Mouse (Mus musculus) thymus, adult 2 months (tissue): ENCODE data around the gene Lekr1. TPM values are rescaled to one million over a fixed set of nuclear protein-coding genes. Genes with fewer than 3 reads are reported as not detected.

Experiments
- DNase-seq: peaks from one replicate; pipeline ENCODE4 v3.0.0; 2021
- H3K27ac ChIP-seq: fragments of 200-500 bp; 2 replicates; pipeline ENCODE4 v1.5.1; 2012; ENCODE audit warnings: low read length, control low read depth; ENCODE audit not compliant: control insufficient read depth, insufficient read depth
- H3K27me3 ChIP-seq: fragments of 200-500 bp; 2 replicates; pipeline ENCODE4 v1.6.1; 2012; ENCODE audit warnings: mild to moderate bottlenecking, low read length, moderate library complexity, mixed read lengths; ENCODE audit not compliant: control insufficient read depth, insufficient read depth
- H3K36me3 ChIP-seq: fragments of 200-500 bp; 2 replicates; pipeline ENCODE4 v1.6.1; 2012; ENCODE audit warnings: mild to moderate bottlenecking, low read length, moderate library complexity; ENCODE audit not compliant: control insufficient read depth, insufficient read depth
- H3K4me1 ChIP-seq: fragments of 200-500 bp; replicated peaks from 2 replicates; pipeline ENCODE4 v1.6.1; 2012; ENCODE audit warnings: low read length; ENCODE audit not compliant: control insufficient read depth, insufficient read depth
- H3K4me3 ChIP-seq: fragments of 200-500 bp; 2 replicates; pipeline ENCODE4 v1.5.1; 2012; ENCODE audit warnings: mild to moderate bottlenecking, low read length, control low read depth, moderate library complexity; ENCODE audit not compliant: control insufficient read depth, insufficient read depth
- CTCF ChIP-seq: fragments of 200-500 bp; IDR thresholded peaks from 2 replicates; pipeline ENCODE4 v1.5.1; 2012; ENCODE audit warnings: mild to moderate bottlenecking, control low read depth, low read length, moderate library complexity, borderline replicate concordance; ENCODE audit not compliant: control insufficient read depth, poor library complexity, insufficient read depth; ENCODE audit errors: extremely low read depth
- POLR2A ChIP-seq: fragments of 200-500 bp; IDR thresholded peaks from 2 replicates; pipeline ENCODE4 v1.6.1; 2012; ENCODE audit warnings: mild to moderate bottlenecking, low read length, control low read depth, moderate library complexity; ENCODE audit not compliant: control insufficient read depth, poor library complexity, insufficient read depth; ENCODE audit errors: extremely low read depth
- WGBS: fragments of 180-500 bp; shearing (Covaris S2); methylation state at CpG from one replicate; pipeline ENCODE4 v1.1.7; 2018; 5-methylcytosine and 5-hydroxymethylcytosine counted together
- polyA plus RNA-seq: library from polyadenylated mRNA; depleted of rRNA; stranded (reverse); fragments of >200 nt; gene quantifications from 2 replicates; pipeline ENCODE4 v1.2.3, GENCODE M21; 2012

Lekr1 gene
- polyA plus RNA-seq, 1 experiment = 0.84 TPM

DNA sequence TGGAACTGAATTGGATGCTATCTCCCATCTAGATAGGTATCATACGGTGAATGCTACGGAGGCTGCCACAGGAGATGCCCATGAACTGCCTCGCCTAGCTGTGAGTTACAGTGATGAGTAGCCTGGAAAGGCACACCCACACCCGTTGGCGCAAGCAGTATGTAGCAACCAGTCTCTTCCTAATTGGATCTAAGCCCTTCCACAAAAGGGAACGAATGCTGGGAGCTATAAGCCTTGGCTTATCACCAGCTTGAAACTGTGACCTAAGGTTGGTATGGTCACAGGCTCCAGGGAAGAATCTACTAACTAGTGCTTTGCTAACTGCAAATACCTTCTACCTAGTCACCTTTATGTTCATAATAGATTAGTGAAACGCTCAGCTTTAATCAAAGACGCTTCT, 175.1 kb downstream of the Lekr1 start:
- no peak overlapping the region for H3K27ac ChIP-seq
- no peaks in the 10 kb centered on the region for H3K36me3 ChIP-seq
- H3K4me1 ChIP-seq = no peaks in the 10 kb centered on the region
- 94% methylated on average over 8 of the region's 8 CpGs for WGBS
- no peaks in the 10 kb centered on the region for H3K27me3 ChIP-seq
- DNase-seq = no peak
- TF ChIP-seq POLR2A = no peak
- TF ChIP-seq CTCF = no peak
- no peak overlapping the region for H3K4me3 ChIP-seq

DNA sequence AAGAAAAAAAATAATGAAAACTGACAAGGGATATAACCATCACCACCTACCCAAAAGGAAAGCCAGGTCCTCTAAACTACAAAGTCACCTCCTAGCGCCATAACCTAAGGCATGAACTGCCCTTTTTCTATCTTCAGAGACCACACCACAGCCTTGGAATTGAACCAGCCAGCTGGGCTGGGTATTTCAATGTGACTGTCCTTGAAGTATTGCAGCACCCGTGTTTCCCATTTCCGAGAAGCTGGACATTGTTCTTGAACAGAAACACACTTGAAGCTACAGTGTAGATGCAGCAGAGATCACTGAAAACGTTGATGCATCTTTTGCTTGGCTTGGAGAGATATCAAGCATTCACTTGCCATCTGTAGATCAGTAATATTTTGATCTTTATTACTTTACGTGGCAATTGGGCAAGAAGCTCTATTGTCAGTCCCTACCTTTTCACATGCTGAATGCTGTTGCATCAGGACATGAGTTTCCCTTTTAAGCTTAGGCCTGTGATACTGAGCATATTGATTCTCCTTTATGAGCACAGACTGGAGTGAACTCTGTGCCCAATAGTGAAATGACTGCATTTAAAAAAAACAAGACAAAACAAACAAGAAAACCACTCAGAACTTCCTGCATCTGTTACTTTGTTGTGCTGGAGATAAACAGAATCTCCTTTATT, 176.6 kb downstream of the Lekr1 start:
- no peak for DNase-seq
- TF ChIP-seq CTCF = no peak
- no peak for TF ChIP-seq POLR2A
- WGBS = 92% methylated on average over 5 of the region's 5 CpGs
- Histone ChIP-seq H3K4me3 (no peak overlapping the region), H3K27me3 (no peaks in the 10 kb centered on the region), H3K27ac (no peak overlapping the region), H3K36me3 (no peaks in the 10 kb centered on the region), H3K4me1 (no peaks in the 10 kb centered on the region)

DNA sequence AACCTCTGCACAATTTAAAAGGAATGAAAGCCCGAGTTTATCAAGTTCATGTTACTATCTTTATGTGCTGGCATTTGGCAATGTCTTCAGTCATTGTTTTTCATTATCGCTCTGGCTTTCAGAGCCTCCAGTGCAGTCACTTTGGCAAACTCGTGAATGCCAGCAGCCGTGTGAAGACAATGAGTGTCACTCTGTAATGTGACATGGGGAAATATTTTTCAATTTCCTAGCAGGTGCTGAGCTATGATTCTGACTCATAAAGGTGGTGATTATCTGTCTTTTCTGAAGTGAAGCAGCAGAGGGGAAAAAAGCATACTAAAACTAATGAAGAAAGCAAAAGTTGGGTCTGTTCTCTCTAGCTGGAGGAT, 177.1 kb downstream of the Lekr1 start:
- no peak overlapping the region for H3K4me3 ChIP-seq
- no peaks in the 10 kb centered on the region for H3K4me1 ChIP-seq
- no peak for TF ChIP-seq CTCF
- no peak for TF ChIP-seq POLR2A
- no peak overlapping the region for H3K27ac ChIP-seq
- no peaks in the 10 kb centered on the region for H3K36me3 ChIP-seq
- 76% methylated on average over 4 of the region's 4 CpGs for WGBS
- no peak for DNase-seq
- no peaks in the 10 kb centered on the region for H3K27me3 ChIP-seq

DNA sequence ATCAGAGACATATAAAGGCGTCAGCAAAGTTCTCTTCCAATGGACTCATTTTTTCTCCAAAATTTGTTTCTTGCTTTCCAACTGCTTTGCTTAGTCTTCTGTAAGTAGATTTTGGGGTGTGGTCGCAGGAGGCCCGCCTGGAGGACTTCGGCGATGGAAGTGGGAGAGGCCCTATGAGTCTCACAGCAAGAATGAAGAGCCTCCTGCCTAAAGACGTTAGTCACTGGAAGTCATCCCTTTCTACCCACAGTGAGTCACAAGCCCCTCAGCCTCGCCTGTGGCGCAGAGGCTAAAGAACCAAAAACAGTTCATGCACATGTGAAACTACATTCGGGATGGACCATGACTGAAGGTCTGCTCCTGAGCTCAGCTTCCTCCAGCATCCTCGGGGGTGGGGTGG, 178.3 kb downstream of the Lekr1 start:
- WGBS = 89% methylated on average over 10 of the region's 10 CpGs
- TF ChIP-seq CTCF = no peak
- no peak for TF ChIP-seq POLR2A
- Histone ChIP-seq H3K4me1 (no peaks in the 10 kb centered on the region), H3K4me3 (no peak overlapping the region), H3K36me3 (no peaks in the 10 kb centered on the region), H3K27ac (no peak overlapping the region), H3K27me3 (no peaks in the 10 kb centered on the region)
- no peak for DNase-seq

DNA sequence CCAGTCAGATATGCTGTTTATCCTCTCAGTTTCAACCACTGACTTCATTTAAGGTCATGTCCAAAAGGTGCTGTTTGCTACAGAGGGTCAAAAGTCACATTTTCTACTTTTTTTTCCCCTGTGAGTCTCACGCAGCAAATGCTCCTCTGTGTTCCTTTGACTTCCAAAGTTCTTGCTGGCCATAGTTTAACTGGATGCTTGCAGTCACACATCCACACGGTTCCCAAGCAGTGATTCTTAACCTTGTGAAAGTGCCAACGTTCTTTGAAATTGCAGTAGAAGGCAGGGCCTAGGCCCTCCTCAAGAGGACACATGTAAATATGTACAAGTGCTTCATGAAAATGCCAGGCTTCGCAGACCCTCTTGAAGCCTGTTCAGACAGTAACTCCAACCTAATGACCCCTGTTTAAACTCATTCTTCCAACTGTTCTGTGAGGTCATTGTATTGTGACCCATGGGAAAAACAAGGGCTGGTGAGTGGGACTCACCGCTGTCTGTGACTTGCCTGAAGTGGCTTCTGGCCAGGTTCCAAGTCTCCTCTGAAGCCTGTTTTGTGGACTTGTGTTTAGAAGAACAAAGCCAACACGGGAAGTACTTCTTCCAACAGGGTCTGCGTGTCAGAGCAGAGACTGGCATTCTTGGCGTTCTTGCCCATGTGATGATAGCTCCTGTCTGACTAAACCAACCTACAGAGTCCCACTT, 179.0 kb downstream of the Lekr1 start:
- TF ChIP-seq CTCF (no peak), POLR2A (no peak)
- no peaks in the 10 kb centered on the region for H3K36me3 ChIP-seq
- H3K4me1 ChIP-seq = no peaks in the 10 kb centered on the region
- 61% methylated on average over 8 of the region's 8 CpGs for WGBS
- no peak overlapping the region for H3K27ac ChIP-seq
- H3K4me3 ChIP-seq = no peak overlapping the region
- no peaks in the 10 kb centered on the region for H3K27me3 ChIP-seq
- no peak for DNase-seq

DNA sequence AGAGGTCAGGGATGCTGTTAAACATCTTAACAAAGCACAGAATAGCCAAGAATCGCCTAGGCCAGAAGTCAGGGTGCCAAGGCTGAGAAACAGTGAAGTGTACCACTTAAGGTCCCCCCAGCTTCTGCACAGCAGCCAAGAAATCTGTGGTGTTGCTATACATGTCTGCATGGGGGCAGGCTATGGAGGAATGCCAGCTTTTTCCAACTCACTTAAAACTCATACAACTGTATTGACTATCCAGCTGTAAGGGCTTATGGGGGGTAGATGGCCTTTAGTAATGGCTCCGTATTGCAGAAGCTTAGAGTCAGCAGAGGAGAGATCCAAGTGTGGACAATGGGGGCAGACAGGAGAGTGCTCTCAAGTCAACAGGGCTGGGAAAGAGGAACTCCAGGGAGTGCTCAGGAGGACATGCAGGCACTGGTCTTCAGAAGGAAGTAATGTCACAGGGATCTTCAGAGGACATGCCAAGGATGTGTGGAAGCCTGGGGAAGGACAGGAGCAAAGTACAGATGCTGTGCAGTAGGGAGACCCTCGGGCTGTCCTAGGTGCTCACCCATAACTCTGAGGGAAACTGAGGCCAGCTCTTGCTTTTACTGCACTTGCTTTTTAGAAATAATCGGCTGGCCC, 181.2 kb downstream of the Lekr1 start:
- WGBS = 90% methylated on average over 4 of the region's 4 CpGs
- H3K4me3 ChIP-seq = no peak overlapping the region
- H3K27me3 ChIP-seq = no peaks in the 10 kb centered on the region
- no peak overlapping the region for H3K27ac ChIP-seq
- no peaks in the 10 kb centered on the region for H3K4me1 ChIP-seq
- H3K36me3 ChIP-seq = no peaks in the 10 kb centered on the region
- no peak for DNase-seq
- TF ChIP-seq POLR2A (no peak), CTCF (no peak)

DNA sequence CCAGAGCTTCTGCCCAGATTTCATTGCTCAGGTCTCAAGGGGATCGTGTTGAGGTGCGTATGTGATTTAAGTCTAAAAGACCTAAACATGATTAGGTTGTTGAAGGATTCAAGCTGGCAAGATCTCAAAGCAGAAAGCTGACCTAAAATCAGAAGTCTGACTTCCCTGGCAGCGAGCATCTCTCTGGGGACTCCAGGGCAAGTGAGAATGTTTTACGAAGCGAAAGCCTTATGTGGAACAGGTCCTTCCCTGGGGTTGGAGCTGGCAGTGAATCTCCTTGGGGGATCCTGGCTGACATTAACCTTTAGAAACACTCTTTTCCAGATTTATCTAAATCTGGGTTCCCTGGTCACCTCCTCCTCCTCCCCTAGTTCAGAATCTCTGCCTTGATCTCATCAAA, 187.7 kb downstream of the Lekr1 start:
- Histone ChIP-seq H3K4me3 (no peak overlapping the region), H3K36me3 (no peaks in the 10 kb centered on the region), H3K27me3 (no peaks in the 10 kb centered on the region), H3K4me1 (no peaks in the 10 kb centered on the region), H3K27ac (no peak overlapping the region)
- no peak for DNase-seq
- TF ChIP-seq POLR2A (no peak), CTCF (no peak)
- WGBS = 97% methylated on average over 5 of the region's 5 CpGs
